20 mouse cellular contexts compared by ENCODE assay signal in the genomic region with DNA sequence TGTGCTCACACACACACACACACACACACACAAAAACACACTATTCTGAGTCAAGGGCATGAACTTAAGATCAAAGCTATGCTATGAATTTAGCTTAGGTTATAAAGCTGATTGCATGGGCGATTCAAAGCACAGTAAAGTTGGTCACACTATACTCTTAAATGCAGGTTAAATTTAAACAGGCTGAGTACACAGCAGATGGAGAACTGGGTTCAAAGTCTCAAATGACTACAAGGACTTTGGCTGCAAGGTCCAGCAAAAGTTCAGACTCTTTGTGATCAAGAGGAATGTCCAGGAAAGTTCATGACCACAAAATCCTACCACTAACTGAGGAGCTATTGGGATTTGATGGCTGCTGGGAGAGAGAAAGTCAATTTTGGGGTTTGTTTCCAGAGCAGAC. TPM values are rescaled to one million over a fixed set of nuclear protein-coding genes. Genes with fewer than 3 reads are reported as not detected.
DNase-seq lines count a peak whose midpoint lies in the region; ATAC-seq and TF ChIP-seq lines count a peak whose summit lies in the region.
"Had no signal": no experiment of that assay in that cellular context is flagged by ENCODE, and none has a peak within 500 bp of the region (broad histone marks: within the 10 kb centered on the region; RNA-seq: fewer than 3 reads in every experiment).

No protein-coding gene starts in this region.

- H3K4me1 ChIP-seq in kidney, embryonic 16.5 days (ENCODE audit: insufficient read depth, low read length) = peaks cover 6% of the 10 kb centered on the region
- no peaks in the 10 kb centered on the region for H3K4me1 ChIP-seq in lung, embryonic 15.5 days
- H3K4me1 ChIP-seq in liver, embryonic 14.5 days (replicated peaks; ENCODE audit: control insufficient read depth in 2 of 2, insufficient read depth in 2 of 2, low read length in 1 of 2) = peaks cover 0 to 2% of the 10 kb centered on the region in 2 experiments; a peak in 1 of 4 replicates
- no peaks in the 10 kb centered on the region for H3K4me1 ChIP-seq in stomach, postnatal 0 days (replicated peaks; ENCODE audit: control insufficient read depth, insufficient read depth)
- H3K4me1 ChIP-seq in midbrain, embryonic 13.5 days (replicated peaks) = no peaks in the 10 kb centered on the region
- H3K4me1 ChIP-seq: embryonic facial prominence, embryonic 15.5 days; forebrain, embryonic 15.5 days; hindbrain, embryonic 15.5 days; limb, embryonic 12.5 days had no signal

- TF ChIP-seq EP300 in liver, embryonic 14.5 days (IDR thresholded peaks at IDR 0.05; ENCODE audit: low read depth) = no peak
- no peak for TF ChIP-seq EP300 in stomach, postnatal 0 days (optimal IDR thresholded peaks at IDR 0.05)

- no peak for TF ChIP-seq CTCF in liver, embryonic 14.5 days (IDR thresholded peaks at IDR 0.05; ENCODE audit: low read depth)
- TF ChIP-seq CTCF in stomach, postnatal 0 days (IDR thresholded peaks at IDR 0.05; ENCODE audit: low read depth) = no peak

- WGBS in kidney, embryonic 16.5 days = 49% methylated on average over 1 of the region's 1 CpGs
- WGBS in lung, embryonic 15.5 days = 50% methylated on average over 1 of the region's 1 CpGs
- WGBS in liver, embryonic 14.5 days (ENCODE audit: insufficient replicate concordance) = 37% methylated on average over 1 of the region's 1 CpGs
- WGBS in stomach, postnatal 0 days = 70% methylated on average over 1 of the region's 1 CpGs
- 80% methylated on average over 1 of the region's 1 CpGs for WGBS in midbrain, embryonic 13.5 days

- H3K27me3 ChIP-seq in kidney, embryonic 16.5 days (ENCODE audit: insufficient read depth, low read length) = no peaks in the 10 kb centered on the region
- no peaks in the 10 kb centered on the region for H3K27me3 ChIP-seq in lung, embryonic 15.5 days
- no peaks in the 10 kb centered on the region for H3K27me3 ChIP-seq in liver, embryonic 14.5 days (ENCODE audit: control insufficient read depth, insufficient read depth, low read length)
- H3K27me3 ChIP-seq in stomach, postnatal 0 days (ENCODE audit: control insufficient read depth, insufficient read depth, low read length) = no peaks in the 10 kb centered on the region
- no peaks in the 10 kb centered on the region for H3K27me3 ChIP-seq in midbrain, embryonic 13.5 days
- H3K27me3 ChIP-seq: embryonic facial prominence, embryonic 15.5 days; forebrain, embryonic 15.5 days; hindbrain, embryonic 15.5 days; limb, embryonic 12.5 days had no signal

- no peak overlapping the region for H3K4me2 ChIP-seq in kidney, embryonic 16.5 days (replicated peaks; ENCODE audit: low read depth, low read length)
- no peak overlapping the region for H3K4me2 ChIP-seq in lung, embryonic 15.5 days
- H3K4me2 ChIP-seq in liver, embryonic 14.5 days (ENCODE audit: low read depth) = no peak overlapping the region
- no peak overlapping the region for H3K4me2 ChIP-seq in stomach, postnatal 0 days (replicated peaks; ENCODE audit: low read depth)
- no peak overlapping the region for H3K4me2 ChIP-seq in midbrain, embryonic 13.5 days (replicated peaks)
- H3K4me2 ChIP-seq: embryonic facial prominence, embryonic 15.5 days; forebrain, embryonic 15.5 days; heart, embryonic 11.5 days; hindbrain, embryonic 15.5 days; limb, embryonic 12.5 days; midbrain, embryonic 11.5 days had no signal

- ATAC-seq in kidney, embryonic 16.5 days (ENCODE audit: low FRiP score, low TSS enrichment) = no peak
- ATAC-seq in lung, embryonic 15.5 days (ENCODE audit: borderline replicate concordance, extremely low read depth, low FRiP score, low TSS enrichment) = no peak
- ATAC-seq in liver, embryonic 14.5 days (ENCODE audit: insufficient read depth) = peak; percentile 40; the same call in 1 of the 2 replicates
- ATAC-seq in stomach, postnatal 0 days (ENCODE audit: low FRiP score, low TSS enrichment) = peak; percentile 25; the same call in 1 of the 2 replicates
- no peak for ATAC-seq in midbrain, embryonic 13.5 days
- ATAC-seq: forebrain, embryonic 15.5 days had no signal

- no peak overlapping the region for H3K27ac ChIP-seq in kidney, embryonic 16.5 days (ENCODE audit: low read length)
- 0 out of 2 replicates have a peak overlapping the region, but pooled peaks have one; percentile 24 for H3K27ac ChIP-seq in lung, embryonic 15.5 days
- no peak overlapping the region for H3K27ac ChIP-seq in liver, embryonic 14.5 days
- no peak overlapping the region for H3K27ac ChIP-seq in stomach, postnatal 0 days (replicated peaks)
- no peak overlapping the region for H3K27ac ChIP-seq in midbrain, embryonic 13.5 days
- H3K27ac ChIP-seq: embryonic facial prominence, embryonic 15.5 days; forebrain, embryonic 15.5 days; hindbrain, embryonic 15.5 days; kidney, postnatal 0 days; limb, embryonic 12.5 days had no signal

- no peaks in the 10 kb centered on the region for H3K9me3 ChIP-seq in kidney, embryonic 16.5 days (ENCODE audit: low read length)
- H3K9me3 ChIP-seq in lung, embryonic 15.5 days = no peaks in the 10 kb centered on the region
- no peaks in the 10 kb centered on the region for H3K9me3 ChIP-seq in liver, embryonic 14.5 days (ENCODE audit: control insufficient read depth, low read length)
- no peaks in the 10 kb centered on the region for H3K9me3 ChIP-seq in stomach, postnatal 0 days (ENCODE audit: control insufficient read depth, low read length)
- H3K9me3 ChIP-seq in midbrain, embryonic 13.5 days = no peaks in the 10 kb centered on the region
- H3K9me3 ChIP-seq: embryonic facial prominence, embryonic 15.5 days; forebrain, embryonic 15.5 days; hindbrain, embryonic 15.5 days; limb, embryonic 12.5 days had no signal

- DNase-seq in kidney, adult 18-20 months = peak; percentile 35
- no peak for DNase-seq in lung, postnatal 36 days
- DNase-seq in liver, embryonic 14.5 days (ENCODE audit: low read depth in 3 of 3, low spot score in 3 of 3) = no peak
- DNase-seq in stomach, postnatal 0 days (ENCODE audit: low spot score) = no peak
- no peak for DNase-seq in adrenal gland, postnatal 25 days
- DNase-seq: adrenal gland, postnatal 14 days; cerebellum, adult 8-10 months; right cerebral cortex, postnatal 25 days; thymus, adult 2 months; thymus, postnatal 4 days had no signal

- no peaks in the 10 kb centered on the region for H3K36me3 ChIP-seq in kidney, embryonic 16.5 days (ENCODE audit: insufficient read depth, low read length)
- no peaks in the 10 kb centered on the region for H3K36me3 ChIP-seq in lung, embryonic 15.5 days
- H3K36me3 ChIP-seq in liver, embryonic 14.5 days (replicated peaks; ENCODE audit: control insufficient read depth, insufficient read depth, low read depth) = no peaks in the 10 kb centered on the region
- no peaks in the 10 kb centered on the region for H3K36me3 ChIP-seq in stomach, postnatal 0 days (ENCODE audit: control insufficient read depth, insufficient read depth, low read length)
- H3K36me3 ChIP-seq in midbrain, embryonic 13.5 days = no peaks in the 10 kb centered on the region
- H3K36me3 ChIP-seq: embryonic facial prominence, embryonic 15.5 days; forebrain, embryonic 15.5 days; hindbrain, embryonic 15.5 days; limb, embryonic 12.5 days had no signal

- H3K9ac ChIP-seq in kidney, embryonic 16.5 days (replicated peaks; ENCODE audit: low read length) = no peak overlapping the region
- no peak overlapping the region for H3K9ac ChIP-seq in lung, embryonic 15.5 days
- H3K9ac ChIP-seq in liver, embryonic 14.5 days (replicated peaks) = no peak overlapping the region
- no peak overlapping the region for H3K9ac ChIP-seq in stomach, postnatal 0 days (ENCODE audit: low read length)
- H3K9ac ChIP-seq in midbrain, embryonic 13.5 days (replicated peaks) = no peak overlapping the region
- H3K9ac ChIP-seq: embryonic facial prominence, embryonic 15.5 days; forebrain, embryonic 15.5 days; hindbrain, embryonic 15.5 days; limb, embryonic 12.5 days had no signal

- H3K4me3 ChIP-seq in kidney, embryonic 16.5 days (ENCODE audit: low read length) = no peak overlapping the region
- H3K4me3 ChIP-seq in lung, embryonic 15.5 days = no peak overlapping the region
- no peak overlapping the region for H3K4me3 ChIP-seq in liver, embryonic 14.5 days (ENCODE audit: insufficient read depth in 1 of 2, low read depth in 2 of 2, low read length in 2 of 2)
- H3K4me3 ChIP-seq in stomach, postnatal 0 days (ENCODE audit: low read depth, low read length) = no peak overlapping the region
- no peak overlapping the region for H3K4me3 ChIP-seq in midbrain, embryonic 13.5 days (replicated peaks)
- H3K4me3 ChIP-seq: embryonic facial prominence, embryonic 15.5 days; forebrain, embryonic 15.5 days; hindbrain, embryonic 15.5 days; limb, embryonic 12.5 days had no signal

RNA-seq across cellular contexts. Expression of a gene that starts 12.5 kb away (rescaled TPM):
- polyA plus RNA-seq in kidney, embryonic 16.5 days (2015; fragmentation: Nextera tagmentation; extraction: Ambion mirVana) = 6.7 and 7.2 TPM in 2 replicates
- 11.7 and 12.5 TPM in 2 replicates for polyA plus RNA-seq in lung, embryonic 15.5 days (2015; fragmentation: Nextera tagmentation; extraction: Ambion mirVana)
- polyA plus RNA-seq in liver, embryonic 14.5 days (2012; rRNA removed) = 2.9 and 3.0 TPM in 2 replicates
- polyA plus RNA-seq in liver, embryonic 14.5 days (2014; fragmentation: Nextera tagmentation; extraction: Ambion mirVana) = 2.9 and 5.6 TPM in 2 replicates
- polyA plus RNA-seq in stomach, postnatal 0 days (2015; fragmentation: Nextera tagmentation; extraction: Ambion mirVana) = 8.2 and 10.6 TPM in 2 replicates
- 0.84 and 1.3 TPM in 2 replicates for polyA plus RNA-seq in midbrain, embryonic 13.5 days (2015; fragmentation: Nextera tagmentation; extraction: Ambion mirVana)
- 14.3 and 16.5 TPM in 2 replicates for total RNA-seq in adrenal gland, postnatal 25 days (2021)

Comparison
In these comparisons a context has a peak if more than half of its experiments do, and no peak if none do; other contexts are left out.
1. ATAC-seq: peak in liver, embryonic 14.5 days (single experiment) and stomach, postnatal 0 days (single experiment); none in kidney, embryonic 16.5 days (single experiment), lung, embryonic 15.5 days (single experiment) and midbrain, embryonic 13.5 days (single experiment).